Mouse (Mus musculus) brain, embryonic 14.5 days (tissue): ENCODE measurements at regions not wholly inside any gene's neighbourhood (a gene's known extent, or its start where the extent isn't known, plus 50 kb on each side); places are given as distances from the start of the nearest gene placed in this dataset.

Experiments
- CTCF ChIP-seq: fragments of 200-500 bp; IDR thresholded peaks from 2 replicates; pipeline ENCODE4 v1.5.1; 2012; ENCODE audit warnings: inconsistent platforms, mild to moderate bottlenecking, moderate library complexity, borderline replicate concordance; ENCODE audit not compliant: insufficient read depth, insufficient read length; ENCODE audit errors: extremely low read depth
- POLR2A ChIP-seq: fragments of 200-500 bp; IDR thresholded peaks from 2 replicates; pipeline ENCODE4 v1.6.1; 2012; ENCODE audit warnings: mild to moderate bottlenecking, inconsistent platforms, borderline replicate concordance; ENCODE audit not compliant: poor library complexity, insufficient read depth, insufficient read length, severe bottlenecking; ENCODE audit errors: extremely low read depth

- no peak for TF ChIP-seq CTCF
- TF ChIP-seq POLR2A, result no peak
Observed at GRCm38 (mm10) chr10:39248486-39248885, 84.9 kb upstream of the Ccn6 start.
